Mouse (Mus musculus) forebrain, postnatal 0 days (tissue): ENCODE data around the gene Slc4a4. TPM values are rescaled to one million over a fixed set of nuclear protein-coding genes. Genes with fewer than 3 reads are reported as not detected.

Experiments used
- ATAC-seq: fragments of 200-750 bp; cut with Nextera tagmentation; 2 replicates; pipeline ENCODE4 v1.8.0; 2017; ENCODE audit warnings: mild to moderate bottlenecking, moderate library complexity
- DNase-seq: peaks from one replicate; pipeline ENCODE4 v3.0.0-alpha.2; 2015
- H3K27ac ChIP-seq: fragments of 300-500 bp; sonication (generic); 2 replicates; pipeline ENCODE4 v1.5.1; 2014; ENCODE audit warnings: low read depth, mild to moderate bottlenecking, antibody characterized with exemption, low read length, moderate library complexity, mixed read lengths
- H3K27me3 ChIP-seq: fragments of 300-500 bp; sonication (generic); 2 replicates; pipeline ENCODE4 v1.6.1; 2014; ENCODE audit warnings: mild to moderate bottlenecking, low read length, mixed read lengths; ENCODE audit not compliant: insufficient read depth
- H3K36me3 ChIP-seq: fragments of 300-500 bp; sonication (generic); 2 replicates; pipeline ENCODE4 v1.6.1; 2014; ENCODE audit warnings: mild to moderate bottlenecking, moderate library complexity; ENCODE audit not compliant: insufficient read depth
- H3K4me1 ChIP-seq: fragments of 300-500 bp; sonication (generic); 2 replicates; pipeline ENCODE4 v1.6.1; 2014; ENCODE audit warnings: antibody characterized with exemption; ENCODE audit not compliant: insufficient read depth
- H3K4me2 ChIP-seq: fragments of 300-500 bp; sonication (generic); 2 replicates; pipeline ENCODE4 v1.6.1; 2014; ENCODE audit warnings: low read depth, mild to moderate bottlenecking, moderate library complexity
- H3K4me3 ChIP-seq: fragments of 300-500 bp; sonication (generic); 2 replicates; pipeline ENCODE4 v1.5.1; 2014; ENCODE audit warnings: low read depth, low read length, mixed read lengths
- H3K9ac ChIP-seq: fragments of 300-500 bp; sonication (generic); 2 replicates; pipeline ENCODE4 v1.6.1; 2014; ENCODE audit warnings: mild to moderate bottlenecking
- H3K9me3 ChIP-seq: fragments of 300-500 bp; sonication (generic); 2 replicates; pipeline ENCODE4 v1.6.1; 2016; ENCODE audit warnings: low read length
- CTCF ChIP-seq: sonication (generic); IDR thresholded peaks from 2 replicates; pipeline ENCODE4 v1.5.1; 2016; ENCODE audit warnings: antibody characterized with exemption, control low read depth, low read depth
- WGBS: fragments of 180-500 bp; shearing (Covaris S2); extraction: QIAGEN DNeasy Blood & Tissue Kit; methylation state at CpG from one replicate; pipeline ENCODE4 v1.1.7; 2014; 5-methylcytosine and 5-hydroxymethylcytosine counted together
- polyA plus RNA-seq: library from polyadenylated mRNA; unstranded; fragments of >200 nt; fragmentation: Nextera tagmentation; extraction: Ambion mirVana; gene quantifications from 2 replicates; pipeline ENCODE4 v1.2.1, GENCODE M21; 2015
- total RNA-seq: library from RNA; depleted of rRNA; stranded (reverse); fragments of >200 nt; gene quantifications from 2 replicates; pipeline ENCODE4 v1.2.3, GENCODE M21; 2014

Gene Slc4a4
- total and polyA plus RNA-seq, 2 experiments from 2014 or later: 11.8 to 34.7 TPM

DNA sequence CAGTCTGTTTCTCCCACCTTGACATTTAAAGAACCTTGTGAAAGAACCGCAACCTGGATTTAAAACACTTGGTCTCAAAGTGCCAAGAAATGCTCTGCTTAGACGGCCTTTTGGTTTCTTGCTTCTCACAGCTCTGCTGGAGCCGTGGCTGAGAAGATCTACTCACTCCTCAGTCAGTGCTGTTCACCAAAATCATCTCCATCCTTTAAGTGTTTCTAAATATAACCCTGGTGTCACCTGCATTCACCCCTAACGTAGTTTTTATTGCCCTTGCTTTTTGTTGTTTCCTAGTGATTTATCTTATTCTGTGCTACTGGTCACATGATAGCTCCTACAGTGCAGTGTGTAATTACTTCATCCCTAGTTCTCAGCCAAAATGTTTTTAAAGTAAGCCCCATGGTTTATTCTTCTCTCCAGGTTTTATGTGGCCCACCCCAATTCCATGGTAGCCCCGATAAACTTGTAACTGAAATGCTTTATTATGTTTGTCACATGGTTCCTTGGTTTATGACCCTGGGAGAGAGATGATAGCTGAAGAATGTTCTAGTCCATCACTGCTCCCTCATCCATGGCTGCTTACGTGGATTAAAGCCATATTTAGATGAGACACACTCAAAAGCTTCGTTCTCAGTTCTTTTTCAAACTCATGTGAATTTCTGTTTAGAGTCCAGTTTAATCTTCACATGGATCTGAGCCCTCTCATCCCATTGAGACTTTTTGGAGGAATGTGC is 323.5 kb downstream of the Slc4a4 start:
- Histone ChIP-seq H3K36me3 (no peaks in the 10 kb centered on the region), H3K27ac (no peak overlapping the region), H3K4me1 (no peaks in the 10 kb centered on the region), H3K27me3 (no peaks in the 10 kb centered on the region), H3K4me3 (no peak overlapping the region), H3K9me3 (no peaks in the 10 kb centered on the region), H3K9ac (no peak overlapping the region), H3K4me2 (no peak overlapping the region)
- WGBS: 86% methylated on average over 7 of the region's 7 CpGs
- no peak for ATAC-seq
- no peak for DNase-seq
- no peak for TF ChIP-seq CTCF

DNA sequence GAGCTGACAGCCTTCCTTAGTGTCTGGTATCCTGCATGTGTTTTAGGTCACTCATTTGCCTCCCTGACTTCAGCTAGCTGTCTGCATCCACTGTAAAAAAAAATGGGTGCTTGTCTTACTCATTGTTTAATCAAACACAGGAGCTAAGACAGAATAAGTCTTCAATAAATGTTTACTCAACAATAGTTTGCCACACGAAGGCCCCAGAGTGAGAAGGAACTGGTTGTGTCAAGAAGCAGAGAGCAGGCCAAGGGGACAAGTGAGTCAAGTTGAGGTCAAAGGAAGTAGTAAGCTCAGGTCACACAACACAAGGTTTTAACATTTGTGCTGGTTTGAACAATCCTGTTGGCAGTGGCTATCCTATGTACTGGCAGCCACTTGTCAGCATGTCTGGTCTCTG is 324.4 kb downstream of the Slc4a4 start:
- H3K36me3 ChIP-seq: no peaks in the 10 kb centered on the region
- ATAC-seq: no peak
- H3K4me2 ChIP-seq: no peak overlapping the region
- H3K27ac ChIP-seq: no peak overlapping the region
- H3K4me3 ChIP-seq: no peak overlapping the region
- H3K9me3 ChIP-seq: no peaks in the 10 kb centered on the region
- H3K27me3 ChIP-seq: no peaks in the 10 kb centered on the region
- no peak for TF ChIP-seq CTCF
- DNase-seq: no peak
- no peak overlapping the region for H3K9ac ChIP-seq
- 56% methylated on average over 1 of the region's 1 CpGs for WGBS
- no peaks in the 10 kb centered on the region for H3K4me1 ChIP-seq

DNA sequence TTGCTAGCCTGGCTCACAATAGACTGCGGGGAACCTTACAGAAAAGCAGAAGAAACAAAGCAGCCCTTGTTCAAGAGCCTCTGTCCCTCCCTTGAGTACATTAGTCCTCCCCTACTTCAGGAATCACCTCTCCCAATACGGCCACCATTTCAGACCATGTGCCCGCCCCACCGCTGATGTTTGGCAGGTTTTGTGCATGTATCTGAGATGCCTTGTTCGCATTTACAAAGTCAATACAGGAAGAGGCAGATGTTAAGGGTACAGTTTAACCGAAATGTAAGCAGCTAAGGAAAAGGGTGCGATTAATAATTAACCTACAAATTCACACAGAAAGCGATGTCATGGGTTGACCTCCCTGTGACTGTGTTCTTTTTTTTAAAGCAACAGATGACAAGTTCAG is 331.6 kb downstream of the Slc4a4 start:
- Histone ChIP-seq H3K27me3 (no peaks in the 10 kb centered on the region), H3K9me3 (no peaks in the 10 kb centered on the region), H3K4me2 (no peak overlapping the region), H3K9ac (no peak overlapping the region), H3K4me1 (no peaks in the 10 kb centered on the region), H3K36me3 (no peaks in the 10 kb centered on the region), H3K27ac (no peak overlapping the region), H3K4me3 (no peak overlapping the region)
- ATAC-seq (no peak), DNase-seq (no peak)
- WGBS: 80% methylated on average over 8 of the region's 8 CpGs
- no peak for TF ChIP-seq CTCF

DNA sequence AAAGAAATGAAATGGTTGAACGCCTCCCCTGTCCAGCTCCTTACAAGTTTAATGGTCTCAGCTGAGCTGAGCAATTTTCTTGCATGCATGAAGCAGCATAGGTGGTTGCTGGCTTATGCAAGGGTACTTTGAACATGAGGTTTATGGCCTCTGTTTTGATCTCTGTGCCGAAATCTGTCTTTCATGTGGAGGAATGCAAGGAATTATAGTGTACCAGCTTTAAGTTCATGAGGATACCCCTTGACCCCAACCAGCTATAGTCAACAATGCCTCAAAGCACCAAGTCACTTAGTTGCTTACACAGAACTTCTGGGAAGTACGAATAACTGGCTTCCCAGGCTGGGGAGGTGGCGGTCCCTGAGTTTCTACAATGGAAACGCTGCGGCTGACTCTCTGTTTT is 332.1 kb downstream of the Slc4a4 start:
- no peak overlapping the region for H3K4me3 ChIP-seq
- no peaks in the 10 kb centered on the region for H3K4me1 ChIP-seq
- H3K9me3 ChIP-seq: no peaks in the 10 kb centered on the region
- WGBS: 86% methylated on average over 6 of the region's 6 CpGs
- ATAC-seq (no peak), DNase-seq (no peak)
- no peak overlapping the region for H3K9ac ChIP-seq
- H3K36me3 ChIP-seq: no peaks in the 10 kb centered on the region
- no peak overlapping the region for H3K4me2 ChIP-seq
- TF ChIP-seq CTCF: no peak
- no peaks in the 10 kb centered on the region for H3K27me3 ChIP-seq
- no peak overlapping the region for H3K27ac ChIP-seq

DNA sequence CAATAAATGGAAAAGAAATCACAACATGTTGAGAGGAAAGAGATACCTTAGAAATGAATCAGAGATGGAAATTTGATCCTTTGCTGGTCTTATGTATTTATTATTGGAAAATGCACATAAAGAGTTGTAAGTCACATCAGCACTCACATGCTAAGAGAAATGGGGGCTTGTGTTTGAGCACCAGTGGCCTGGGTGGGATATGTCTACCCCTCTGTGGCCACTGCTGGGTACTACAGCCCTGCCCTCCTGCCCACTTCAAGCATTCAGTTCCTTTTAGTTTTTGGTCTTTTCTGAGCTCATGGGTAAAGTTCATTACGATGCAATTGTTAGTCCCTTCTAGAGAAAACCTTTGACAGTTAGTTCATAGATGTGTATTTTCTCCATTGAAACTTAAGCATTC is 335.0 kb downstream of the Slc4a4 start:
- 24% methylated on average over 1 of the region's 1 CpGs for WGBS
- H3K4me2 ChIP-seq: no peak overlapping the region
- H3K36me3 ChIP-seq: no peaks in the 10 kb centered on the region
- DNase-seq (peak; percentile 46), ATAC-seq (peak; percentile 82)
- H3K9me3 ChIP-seq: no peaks in the 10 kb centered on the region
- no peak overlapping the region for H3K27ac ChIP-seq
- no peaks in the 10 kb centered on the region for H3K27me3 ChIP-seq
- no peak overlapping the region for H3K9ac ChIP-seq
- peak; percentile 81 for TF ChIP-seq CTCF
- H3K4me1 ChIP-seq: no peaks in the 10 kb centered on the region
- H3K4me3 ChIP-seq: no peak overlapping the region

DNA sequence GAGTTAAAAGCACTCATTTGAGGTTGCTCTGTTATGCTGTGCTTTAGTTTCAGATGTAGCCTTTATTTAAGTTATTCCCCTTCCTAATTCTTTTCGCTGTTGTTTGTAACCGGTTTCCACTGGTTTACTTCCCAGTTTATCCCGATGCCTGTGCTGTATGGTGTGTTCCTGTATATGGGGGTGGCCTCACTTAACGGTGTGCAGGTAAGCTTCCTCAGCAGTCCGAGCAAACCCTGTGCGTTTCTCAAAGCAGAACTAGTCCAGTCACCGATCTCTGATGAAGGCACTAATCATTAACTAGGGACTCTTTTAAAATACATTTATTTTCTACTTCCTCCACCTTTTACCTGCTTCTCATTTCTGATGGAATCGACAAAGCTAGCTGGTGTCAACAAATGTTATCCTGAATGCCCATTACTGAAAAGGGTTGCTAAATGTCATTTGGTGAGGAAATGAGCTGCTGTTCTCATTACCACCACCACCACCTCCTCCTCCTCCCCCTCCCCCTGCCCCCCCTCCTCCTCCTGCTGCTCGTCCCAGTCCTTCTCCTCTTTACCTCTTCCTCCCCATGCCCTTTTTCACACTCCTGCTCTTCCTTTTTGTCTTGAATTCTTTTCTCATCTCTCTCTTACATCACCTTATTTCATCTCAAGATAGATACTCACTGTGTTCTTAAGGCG is 336.6 kb downstream of the Slc4a4 start:
- H3K27ac ChIP-seq: no peak overlapping the region
- WGBS: 49% methylated on average over 10 of the region's 10 CpGs
- H3K36me3 ChIP-seq: no peaks in the 10 kb centered on the region
- no peak for DNase-seq
- no peaks in the 10 kb centered on the region for H3K27me3 ChIP-seq
- H3K4me2 ChIP-seq: no peak overlapping the region
- TF ChIP-seq CTCF: no peak
- no peak for ATAC-seq
- no peaks in the 10 kb centered on the region for H3K9me3 ChIP-seq
- H3K4me3 ChIP-seq: no peak overlapping the region
- no peaks in the 10 kb centered on the region for H3K4me1 ChIP-seq
- H3K9ac ChIP-seq: no peak overlapping the region

DNA sequence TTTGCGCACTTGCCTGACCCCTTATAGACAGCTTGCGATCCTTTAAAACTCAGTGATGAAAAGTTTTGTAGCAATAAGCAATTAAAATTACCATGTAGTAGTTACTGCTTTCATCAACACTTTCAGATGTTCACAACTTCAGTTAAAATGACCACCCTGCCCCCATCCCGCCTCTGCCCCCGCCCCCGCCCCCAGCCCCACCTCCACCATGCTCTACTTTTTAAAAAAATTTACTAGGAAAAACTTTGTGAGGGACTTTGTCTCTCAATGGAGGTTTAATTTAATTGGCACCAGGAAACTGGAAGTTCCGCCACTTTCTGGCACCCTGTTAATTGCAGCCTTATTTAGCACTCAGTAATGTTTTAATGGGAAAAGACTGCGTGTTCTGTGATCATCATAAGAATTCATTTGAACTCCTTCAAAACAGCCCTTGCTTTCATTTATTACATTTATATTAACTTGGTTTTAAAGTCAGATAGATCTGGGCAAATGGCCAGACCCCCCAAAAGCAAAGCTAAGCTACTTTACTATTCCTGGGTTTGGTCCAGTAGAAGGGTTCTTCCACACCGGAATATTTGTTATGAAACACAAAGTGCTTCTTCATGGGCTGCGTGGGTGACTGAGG is 337.2 kb downstream of the Slc4a4 start:
- no peaks in the 10 kb centered on the region for H3K27me3 ChIP-seq

More for the DNA sequence above, 337.2 kb downstream of the Slc4a4 start:
- 33% methylated on average over 9 of the region's 9 CpGs for WGBS
- no peaks in the 10 kb centered on the region for H3K4me1 ChIP-seq
- H3K27ac ChIP-seq: no peak overlapping the region
- H3K4me3 ChIP-seq: no peak overlapping the region
- H3K4me2 ChIP-seq: no peak overlapping the region
- DNase-seq (peak; percentile 13), ATAC-seq (no peak; the same call in 1 of the 2 replicates)
- no peak overlapping the region for H3K9ac ChIP-seq
- H3K36me3 ChIP-seq: no peaks in the 10 kb centered on the region
- H3K9me3 ChIP-seq: no peaks in the 10 kb centered on the region
- no peak for TF ChIP-seq CTCF
